Mouse (Mus musculus) T-helper 2 cell (primary cell): ENCODE data around the gene Tmem39a.

Experiments
- in situ Hi-C: fragments of 300-600 bp; cut with MboI, MseI; formaldehyde crosslinking; loops from one replicate; pipeline ENCODE4 v1.15.1; 2025; ENCODE audit warnings: high pct_unique_total_duplicates

Gene Tmem39a

GRCm38 (mm10) chr16:38558221-38558748 is at the start of gene Tmem39a:
Tmem39a (plus strand) TSS chr16:38558698.
- in situ Hi-C loops: no loop called here

- in situ Hi-C loops: loop anchor here (5.0 kb wide), 1 partner anchor 96 kb away; no protein-coding TSS in a partner anchor
These were observed 47.7 kb upstream of the Tmem39a start for GRCm38 (mm10) chr16:38510846-38511245.

- in situ Hi-C loops: no loop called here
These were observed 39.4 kb upstream of the Tmem39a start for GRCm38 (mm10) chr16:38519140-38519539.

- in situ Hi-C loops: no loop called here
These were observed 37.1 kb upstream of the Tmem39a start for GRCm38 (mm10) chr16:38521211-38521987.

- in situ Hi-C loops: no loop called here
These were observed 36.1 kb upstream of the Tmem39a start, which contains the start of gene Timmdc1 for GRCm38 (mm10) chr16:38522129-38523084. Timmdc1 (minus strand) TSS chr16:38522663.

- in situ Hi-C loops: loop anchor here (25.0 kb wide), 1 partner anchor 1589 kb away; the partner anchor contains the start of gene Hcls1
These were observed 32.2 kb upstream of the Tmem39a start for GRCm38 (mm10) chr16:38526264-38526663.

GRCm38 (mm10) chr16:38536544-38537146 is 21.9 kb upstream of the Tmem39a start:
- in situ Hi-C loops: loop anchor here (25.0 kb wide), 1 partner anchor 1599 kb away; the partner anchor contains the start of gene Hcls1

GRCm38 (mm10) chr16:38538716-38539380 is 19.6 kb upstream of the Tmem39a start:
- in situ Hi-C loops: loop anchor here (25.0 kb wide), 1 partner anchor 1602 kb away; the partner anchor contains the start of gene Hcls1

GRCm38 (mm10) chr16:38548000-38548399 is 10.5 kb upstream of the Tmem39a start:
- in situ Hi-C loops: loop anchor here (25.0 kb wide), 1 partner anchor 1611 kb away; the partner anchor contains the start of gene Hcls1

- in situ Hi-C loops: loop anchor here (25.0 kb wide), 1 partner anchor 1612 kb away; the partner anchor contains the start of gene Hcls1
These were observed 8.8 kb upstream of the Tmem39a start, which contains the start of gene Poglut1 for GRCm38 (mm10) chr16:38549479-38550396. Poglut1 (minus strand) TSS chr16:38550258.

- in situ Hi-C loops: no loop called here
These were observed 2.5 kb upstream of the Tmem39a start for GRCm38 (mm10) chr16:38555988-38556387.

GRCm38 (mm10) chr16:38562131-38562967 is 3.9 kb downstream of the Tmem39a start:
- in situ Hi-C loops: no loop called here

- in situ Hi-C loops: no loop called here
These were observed 4.5 kb downstream of the Tmem39a start for GRCm38 (mm10) chr16:38562968-38563327.

- in situ Hi-C loops: no loop called here
These were observed 5.0 kb downstream of the Tmem39a start for GRCm38 (mm10) chr16:38563516-38563915.

- in situ Hi-C loops: no loop called here
These were observed 9.7 kb downstream of the Tmem39a start for GRCm38 (mm10) chr16:38568192-38568591.

GRCm38 (mm10) chr16:38571481-38571880 is 13.0 kb downstream of the Tmem39a start:
- in situ Hi-C loops: no loop called here

- in situ Hi-C loops: no loop called here
These were observed 26.3 kb downstream of the Tmem39a start for GRCm38 (mm10) chr16:38584761-38585160.

- in situ Hi-C loops: no loop called here
These were observed 26.7 kb downstream of the Tmem39a start for GRCm38 (mm10) chr16:38585186-38585585.

- in situ Hi-C loops: no loop called here
These were observed 28.7 kb downstream of the Tmem39a start for GRCm38 (mm10) chr16:38587163-38587562.
